Mouse (Mus musculus) adrenal gland (tissue): ENCODE results near the gene Tspan11.

ENCODE experiments used
- intact Hi-C: fragments of 180-260 bp; cut with DNase I; formaldehyde crosslinking; loops from one replicate; pipeline ENCODE4 v1.15.1; 2025

The Tspan11 gene

GRCm38 (mm10) chr6:127876436-127876835 lies 11.0 kb upstream of the Tspan11 start:
- intact Hi-C loops, result no loop called here

DNA sequence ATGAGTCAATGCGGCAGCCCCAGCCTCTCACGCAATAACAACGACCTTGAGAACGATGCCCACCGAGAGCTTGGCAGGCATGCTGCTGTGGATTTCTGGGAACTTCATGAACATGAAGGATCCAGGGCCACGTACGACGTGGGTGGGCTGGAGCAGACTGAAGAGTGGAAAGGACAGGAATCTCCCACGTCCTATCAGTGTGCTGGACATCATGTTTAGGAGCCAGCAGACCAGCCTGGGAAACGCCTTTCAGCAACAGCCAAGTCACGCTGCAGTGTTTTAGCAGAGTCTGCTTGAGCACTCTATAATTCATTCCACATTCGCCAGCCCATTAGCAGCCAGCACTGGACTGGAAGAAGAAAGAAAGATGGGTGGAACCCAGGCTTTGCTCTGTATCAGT lies 10.4 kb upstream of the Tspan11 start:
- intact Hi-C loops, result no loop called here

DNA sequence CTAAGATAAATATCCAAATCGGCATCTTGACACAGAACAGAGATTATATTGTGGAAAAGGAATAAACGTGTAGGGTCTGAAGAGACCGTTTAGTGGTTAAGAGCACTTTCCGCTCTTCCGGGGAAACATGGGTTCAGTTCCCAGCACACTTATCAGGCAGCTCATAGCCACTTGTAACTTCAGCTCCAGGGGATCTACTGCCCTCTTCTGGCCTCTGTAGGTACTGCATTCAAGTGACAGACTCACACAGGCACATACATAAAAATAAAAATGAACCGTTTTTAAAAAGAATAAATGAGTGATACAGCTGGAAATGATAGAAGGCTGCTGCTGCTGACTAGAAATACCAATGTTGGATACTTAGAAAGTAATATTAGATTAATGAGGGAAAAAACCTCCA lies 7.9 kb upstream of the Tspan11 start:
- intact Hi-C loops, result no loop called here

- intact Hi-C loops, result no loop called here
These were observed 473 bp upstream of the Tspan11 start for GRCm38 (mm10) chr6:127886916-127887315.

- intact Hi-C loops, result no loop called here
These were observed 1.2 kb downstream of the Tspan11 start for GRCm38 (mm10) chr6:127888581-127888980.

DNA sequence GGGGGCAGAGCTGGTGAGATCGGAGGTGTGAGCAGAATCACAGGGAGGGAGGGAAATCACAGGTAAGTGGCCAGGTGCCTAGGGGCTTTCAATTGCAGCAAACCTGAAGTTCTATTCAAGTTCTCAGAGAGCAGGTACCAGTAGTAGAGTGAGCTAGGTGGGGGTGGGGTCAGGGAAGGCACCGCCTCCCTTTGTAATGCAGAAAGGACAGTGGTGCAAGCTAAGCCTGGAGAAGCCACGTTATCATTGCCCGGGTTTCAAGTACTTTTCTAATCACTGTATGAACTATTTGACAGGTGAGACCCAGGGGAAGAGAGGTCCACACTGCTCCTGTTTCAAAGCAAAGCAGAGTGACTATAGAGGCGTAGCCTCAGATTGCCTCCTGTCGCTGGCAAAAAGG lies 6.2 kb downstream of the Tspan11 start:
- intact Hi-C loops, result no loop called here

DNA sequence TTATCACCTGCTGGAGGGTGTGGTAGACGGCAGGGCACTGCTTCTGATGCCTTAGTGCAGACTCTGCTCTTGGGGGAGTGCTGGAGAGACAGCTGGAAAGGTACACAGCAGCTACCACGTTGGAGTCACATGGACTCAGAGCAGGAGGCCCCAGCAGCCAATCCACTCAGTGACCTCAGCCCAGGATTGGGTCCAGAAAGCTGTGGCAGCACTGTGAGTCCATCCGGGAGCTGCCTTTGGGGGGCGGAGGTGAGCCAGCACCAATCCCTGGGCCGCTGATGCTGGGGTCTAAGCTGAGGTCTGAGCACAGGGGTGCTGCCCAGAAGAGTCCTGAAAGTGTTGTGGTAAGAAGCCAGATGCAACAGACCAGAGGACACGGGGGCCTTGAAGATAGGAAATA lies 7.6 kb downstream of the Tspan11 start:
- intact Hi-C loops, result no loop called here

DNA sequence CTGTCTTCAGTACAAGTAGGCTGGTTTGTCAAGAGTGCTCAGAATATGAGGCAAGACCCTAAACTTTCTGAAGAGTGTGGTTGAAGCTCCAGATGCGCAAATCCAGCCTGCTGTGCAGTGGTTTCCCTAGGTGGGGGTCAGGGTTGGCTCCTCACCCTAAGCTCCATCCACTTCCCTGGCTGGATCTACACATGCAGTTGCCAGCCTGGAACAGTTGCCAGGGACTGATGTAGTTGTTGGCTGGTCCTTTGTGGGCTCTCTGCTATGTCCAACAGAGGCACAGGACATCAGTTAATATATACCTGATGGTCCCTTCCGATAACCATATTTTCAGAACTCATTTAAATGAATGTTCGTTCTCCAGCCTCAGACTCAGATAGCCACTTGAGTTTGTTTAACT lies 9.0 kb downstream of the Tspan11 start:
- intact Hi-C loops, result no loop called here

DNA sequence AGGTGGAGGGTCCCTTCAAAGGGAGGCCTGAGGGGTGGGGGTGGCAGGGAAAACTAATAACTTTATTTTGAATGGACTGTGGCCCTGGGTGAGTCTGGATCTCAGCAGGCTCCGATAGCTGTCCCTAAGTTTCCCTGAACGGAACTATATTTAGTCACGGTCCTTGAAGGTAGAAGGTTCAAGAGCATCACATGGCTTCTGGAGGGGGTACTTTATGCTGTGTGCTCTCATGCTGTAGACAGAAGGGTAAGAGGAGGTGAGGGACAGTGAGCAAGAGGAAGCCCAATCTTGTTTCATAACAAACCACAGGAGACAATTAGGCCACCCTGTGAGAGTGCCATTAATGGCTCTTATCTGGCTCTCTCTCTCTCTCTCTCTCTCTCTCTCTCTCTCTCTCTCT lies 10.0 kb downstream of the Tspan11 start:
- intact Hi-C loops, result no loop called here

DNA sequence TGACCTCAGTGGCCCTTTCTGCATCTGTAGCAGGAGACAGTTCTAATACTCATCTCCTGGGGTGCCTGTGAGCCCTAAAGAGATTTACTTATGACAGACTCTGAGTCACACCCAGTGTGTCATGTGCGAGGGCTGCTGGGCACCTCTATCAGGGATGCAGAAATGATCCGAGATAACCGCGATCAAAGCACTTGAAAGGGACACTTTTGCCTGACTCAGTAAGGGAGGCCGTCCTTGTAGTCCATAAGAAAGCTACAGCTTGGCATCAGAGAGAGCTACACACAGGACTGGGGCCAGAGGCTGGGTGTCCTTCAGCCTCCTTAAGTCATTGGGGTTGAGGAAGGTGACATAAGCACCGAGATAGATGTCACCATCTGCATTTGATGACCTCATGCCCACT lies 12.7 kb downstream of the Tspan11 start:
- intact Hi-C loops, result no loop called here

- intact Hi-C loops, result no loop called here
These were observed 13.9 kb downstream of the Tspan11 start for GRCm38 (mm10) chr6:127901261-127901660.

- intact Hi-C loops, result no loop called here
These were observed 14.3 kb downstream of the Tspan11 start for GRCm38 (mm10) chr6:127901669-127902068.

- intact Hi-C loops, result no loop called here
These were observed 15.2 kb downstream of the Tspan11 start for GRCm38 (mm10) chr6:127902559-127902958.

DNA sequence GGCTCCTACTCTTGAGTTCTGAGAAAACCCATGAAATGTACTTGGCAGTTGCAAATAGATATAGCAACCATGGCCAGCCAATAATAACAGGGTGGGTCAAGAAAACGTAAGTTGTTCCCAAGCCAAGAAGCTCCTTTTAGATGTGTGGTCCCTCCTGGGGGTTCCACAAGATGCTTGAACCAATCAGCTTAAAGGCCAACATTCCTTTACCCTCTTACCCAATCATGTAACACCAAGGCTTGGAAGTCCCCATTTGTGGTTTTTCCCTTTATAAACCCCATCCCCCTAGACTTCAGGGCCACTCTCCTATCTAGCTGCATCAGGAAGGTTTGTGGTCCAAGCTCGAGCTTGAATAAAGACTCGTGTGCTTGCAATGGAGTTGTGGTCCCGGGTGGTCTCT lies 23.2 kb downstream of the Tspan11 start:
- intact Hi-C loops, result no loop called here

DNA sequence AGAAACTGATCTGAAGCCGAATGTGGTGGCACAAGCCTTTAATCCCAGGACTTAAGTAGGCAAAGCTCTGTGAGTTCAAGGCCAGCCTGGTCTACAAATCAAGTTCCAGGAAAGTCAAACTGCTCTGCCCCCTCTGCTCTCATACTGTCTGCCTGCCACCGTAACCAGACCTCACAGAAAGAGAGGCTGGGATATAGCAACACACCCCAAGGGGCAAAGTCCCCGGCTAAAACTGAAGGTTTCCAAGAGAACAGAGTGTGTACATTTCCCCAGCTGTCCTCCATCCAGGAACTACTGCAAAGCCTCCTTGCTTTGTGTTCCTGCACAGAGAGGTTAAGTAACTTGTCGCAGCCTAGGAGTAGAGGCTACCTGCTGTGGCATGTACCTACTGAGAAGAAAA lies 24.3 kb downstream of the Tspan11 start:
- intact Hi-C loops, result no loop called here

GRCm38 (mm10) chr6:127912938-127913337 lies 25.5 kb downstream of the Tspan11 start:
- intact Hi-C loops, result no loop called here

DNA sequence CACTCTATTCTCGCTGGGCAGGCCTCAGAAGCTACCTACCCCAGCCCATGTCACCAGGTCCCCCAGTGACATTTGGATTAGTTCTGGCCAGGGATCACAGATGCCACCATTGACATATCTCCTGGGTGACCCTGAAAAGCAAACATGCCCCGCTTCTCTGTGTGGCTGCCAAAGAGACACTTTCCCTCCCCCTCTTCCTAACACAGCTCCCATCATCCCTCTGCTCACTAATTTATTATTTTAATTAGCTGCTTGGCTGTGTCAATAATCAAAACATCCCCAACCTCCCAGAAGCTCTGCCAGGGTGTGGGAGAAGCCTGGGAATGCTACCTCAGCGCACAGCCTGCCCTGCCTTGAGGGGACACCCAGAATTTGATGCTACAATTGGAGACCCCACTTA lies 29.6 kb downstream of the Tspan11 start:
- intact Hi-C loops, result no loop called here

GRCm38 (mm10) chr6:127917712-127918111 lies 30.3 kb downstream of the Tspan11 start:
- intact Hi-C loops, result no loop called here

DNA sequence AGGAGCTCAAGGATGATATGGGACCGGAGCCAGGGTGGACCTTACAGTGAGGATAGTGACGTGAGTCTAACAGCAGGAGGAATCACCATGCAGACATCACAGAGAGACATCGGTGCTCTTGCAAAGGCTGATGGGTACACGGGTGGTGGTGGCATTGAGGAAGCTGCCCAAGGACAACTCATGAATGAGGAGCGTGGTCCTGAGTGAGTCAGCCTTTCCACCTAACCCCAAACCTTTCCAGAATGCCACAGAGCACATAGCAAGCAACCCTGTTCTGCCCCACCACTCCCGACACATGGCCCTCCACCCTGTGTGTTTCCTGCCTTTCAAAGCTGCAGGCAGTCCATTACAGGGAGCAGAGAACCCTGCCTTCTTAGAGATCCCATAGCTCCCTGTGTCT lies 32.1 kb downstream of the Tspan11 start:
- intact Hi-C loops, result no loop called here

DNA sequence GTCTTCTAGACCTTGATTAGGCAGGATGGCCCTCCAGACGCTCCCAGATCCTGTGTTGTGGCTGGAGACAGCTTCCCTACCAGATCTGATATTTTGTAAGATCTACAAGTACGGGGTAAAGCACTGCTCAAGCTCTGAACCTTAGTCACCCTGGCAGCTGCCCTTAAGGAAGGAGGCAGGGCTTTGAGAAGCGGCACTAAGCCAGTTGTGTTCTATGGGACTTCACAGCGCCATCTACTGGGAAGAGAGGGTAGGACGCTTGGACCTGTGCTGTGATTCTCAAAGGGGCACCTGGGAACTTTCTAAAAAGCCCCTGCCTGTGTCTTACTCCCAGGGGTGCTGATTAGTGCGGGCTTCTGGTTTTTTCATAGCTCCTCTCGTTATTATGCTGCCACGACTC lies 33.3 kb downstream of the Tspan11 start:
- intact Hi-C loops, result loop anchor here (5.0 kb wide), 1 partner anchor 303 kb away; no protein-coding TSS in a partner anchor

DNA sequence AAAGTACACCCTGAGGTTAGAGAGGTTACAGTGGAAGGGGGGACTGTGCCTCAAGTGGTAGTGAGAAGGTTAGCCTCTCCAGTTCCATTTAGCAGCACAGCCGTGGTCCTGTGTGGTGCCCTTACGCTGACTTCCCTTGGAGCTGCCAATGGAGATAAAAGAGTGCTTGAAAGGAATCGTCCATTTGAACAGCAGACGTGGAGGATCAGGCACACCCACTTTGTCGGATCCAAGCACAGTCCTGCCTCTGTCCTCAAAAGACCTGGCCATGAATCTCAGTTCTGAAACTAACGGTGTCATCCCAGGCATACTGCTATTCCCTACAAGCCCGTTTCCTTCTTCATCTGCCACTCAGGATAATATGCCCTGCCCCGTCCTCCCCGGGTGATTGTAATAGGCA lies 34.6 kb downstream of the Tspan11 start:
- intact Hi-C loops, result loop anchor here (5.0 kb wide), 1 partner anchor 305 kb away; no protein-coding TSS in a partner anchor

DNA sequence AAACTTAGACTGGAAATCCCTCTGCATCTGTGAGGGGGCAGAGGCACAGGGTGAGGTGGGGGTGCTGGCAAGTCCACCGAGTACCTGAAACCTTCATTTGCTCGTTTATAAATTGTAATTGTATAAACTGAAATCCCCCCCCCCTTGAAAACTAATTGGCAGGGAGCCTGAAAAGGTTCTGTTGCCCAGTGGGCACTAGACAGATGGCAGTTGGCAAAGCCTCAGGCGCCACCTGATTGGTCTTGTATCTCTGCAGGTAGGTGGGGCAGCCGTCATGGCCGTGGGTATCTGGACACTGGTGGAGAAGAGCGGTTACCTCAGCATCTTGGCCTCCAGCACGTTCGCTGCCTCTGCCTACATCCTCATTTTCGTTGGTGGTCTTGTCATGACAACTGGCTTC lies 35.9 kb downstream of the Tspan11 start:
- intact Hi-C loops, result loop anchor here (5.0 kb wide), 1 partner anchor 306 kb away; no protein-coding TSS in a partner anchor

- intact Hi-C loops, result loop anchor here (5.0 kb wide), 1 partner anchor 307 kb away; no protein-coding TSS in a partner anchor
These were observed 37.4 kb downstream of the Tspan11 start for GRCm38 (mm10) chr6:127924750-127925149.

GRCm38 (mm10) chr6:127925915-127926314 lies 38.5 kb downstream of the Tspan11 start:
- intact Hi-C loops, result no loop called here
